Mouse (Mus musculus) heart, adult 2 months (tissue): ENCODE measurements around the gene E2f4.

Experiments
- CTCF ChIP-seq: fragments of 200-600 bp; IDR thresholded peaks from 2 replicates; pipeline ENCODE4 v1.8.1; 2022; ENCODE audit warnings: antibody characterized with exemption, mild to moderate bottlenecking, moderate library complexity
- EP300 ChIP-seq: fragments of 200-500 bp; IDR thresholded peaks from 2 replicates; pipeline ENCODE4 v1.6.1; 2011; ENCODE audit warnings: low read depth, low read length, control low read depth; ENCODE audit not compliant: insufficient read depth
- POLR2A ChIP-seq: fragments of 200-500 bp; IDR thresholded peaks from 2 replicates; pipeline ENCODE4 v1.6.1; 2011; ENCODE audit warnings: mild to moderate bottlenecking, low read depth, low read length, control low read depth; ENCODE audit not compliant: insufficient read depth

DNA sequence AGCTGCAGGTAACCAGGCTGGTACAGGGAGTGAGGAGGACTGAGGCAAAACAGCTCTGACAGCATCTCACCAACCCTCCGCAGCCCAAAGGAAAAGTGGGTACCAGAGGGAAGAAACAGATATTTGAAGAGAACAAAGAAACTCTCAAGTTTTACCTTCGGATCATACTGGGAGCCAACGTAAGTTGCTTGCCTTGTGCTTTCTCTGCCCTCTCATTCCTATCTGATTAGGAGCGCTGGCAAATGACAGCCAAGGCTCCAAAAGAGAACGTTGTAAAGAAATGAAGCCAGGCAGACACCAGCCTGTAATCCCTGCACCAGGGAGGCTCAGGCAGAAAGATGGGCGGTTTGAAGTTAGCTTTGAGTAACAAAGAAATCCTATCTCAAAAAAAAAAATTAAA, 29.5 kb downstream of the E2f4 start:
- no peak for TF ChIP-seq CTCF
- TF ChIP-seq EP300: no peak
- TF ChIP-seq POLR2A: no peak
